Mouse (Mus musculus) lung, postnatal 0 days (tissue): Measurements from ENCODE around the gene Greb1.

Experiments used
- CTCF ChIP-seq: IDR thresholded peaks from 2 replicates; pipeline ENCODE4 v1.5.1; 2016; ENCODE audit warnings: antibody characterized with exemption, mild to moderate bottlenecking
- EP300 ChIP-seq: IDR thresholded peaks from 2 replicates; pipeline ENCODE4 v1.6.1; 2016; ENCODE audit warnings: antibody characterized with exemption, mild to moderate bottlenecking, control low read depth

GRCm38 (mm10) chr12:16799928-16800258 lies 793 bp downstream of the Greb1 start:
- no peak for TF ChIP-seq CTCF
- no peak for TF ChIP-seq EP300
